Mouse (Mus musculus) Muller cell, postnatal 12 days (primary cell): ENCODE measurements at regions not wholly inside any gene's neighbourhood (a gene's known extent, or its start where the extent isn't known, plus 50 kb on each side); places are given as distances from the start of the nearest gene placed in this dataset.

Source experiments
- DNase-seq: peaks from one replicate; pipeline ENCODE4 v3.0.0-alpha.2; 2015; ENCODE audit errors: inconsistent ontology term

- DNase-seq = no peak
Observed at GRCm38 (mm10) chr12:39073289-39074022, 294.3 kb downstream of the Etv1 start.

GRCm38 (mm10) chr12:39086285-39086684 is 307.1 kb downstream of the Etv1 start:
- DNase-seq = no peak

- DNase-seq = no peak
Observed at GRCm38 (mm10) chr12:39094638-39095230, 315.6 kb downstream of the Etv1 start.

GRCm38 (mm10) chr12:39123391-39124095 is 344.4 kb downstream of the Etv1 start:
- DNase-seq = no peak

- no peak for DNase-seq
Observed at GRCm38 (mm10) chr12:39154689-39155088, 375.5 kb downstream of the Etv1 start.

GRCm38 (mm10) chr12:39176958-39177357 is 397.8 kb downstream of the Etv1 start:
- DNase-seq = no peak

GRCm38 (mm10) chr12:39224073-39224472 is 444.9 kb downstream of the Etv1 start:
- DNase-seq = no peak

GRCm38 (mm10) chr12:39256605-39257004 is 477.4 kb downstream of the Etv1 start:
- DNase-seq = no peak

- DNase-seq = no peak
Observed at GRCm38 (mm10) chr12:39257571-39257970, 478.4 kb downstream of the Etv1 start.

GRCm38 (mm10) chr12:39289676-39290075 is 510.5 kb downstream of the Etv1 start:
- DNase-seq = no peak

GRCm38 (mm10) chr12:39301351-39302212 is 522.4 kb downstream of the Etv1 start:
- peak; percentile 57 for DNase-seq

GRCm38 (mm10) chr12:39302213-39302591 is 523.0 kb downstream of the Etv1 start:
- DNase-seq = no peak

- no peak for DNase-seq
Observed at GRCm38 (mm10) chr12:39307746-39308145, 528.6 kb downstream of the Etv1 start.

- no peak for DNase-seq
Observed at GRCm38 (mm10) chr12:39309905-39310304, 530.7 kb downstream of the Etv1 start.

GRCm38 (mm10) chr12:39317229-39317628 is 538.0 kb downstream of the Etv1 start:
- DNase-seq = no peak

- DNase-seq = no peak
Observed at GRCm38 (mm10) chr12:39321453-39321852, 542.3 kb downstream of the Etv1 start.

- DNase-seq = no peak
Observed at GRCm38 (mm10) chr12:39326157-39326556, 547.0 kb downstream of the Etv1 start.

GRCm38 (mm10) chr12:39326668-39327299 is 547.6 kb downstream of the Etv1 start:
- no peak for DNase-seq

- no peak for DNase-seq
Observed at GRCm38 (mm10) chr12:39328377-39328776, 549.2 kb downstream of the Etv1 start.

- DNase-seq = no peak
Observed at GRCm38 (mm10) chr12:39339101-39339538, 559.9 kb downstream of the Etv1 start.

- DNase-seq = no peak
Observed at GRCm38 (mm10) chr12:39341751-39342271, 562.6 kb downstream of the Etv1 start.
